13 mouse cellular contexts compared by ENCODE assay signal in genomic region chr8:91818784-91819183, GRCm38 (mm10). TPM values are rescaled to one million over a fixed set of nuclear protein-coding genes. Genes with fewer than 3 reads are reported as not detected.
A peak's percentile ranks its signal among the peaks of the same experiment; 100 is the strongest.
DNase-seq lines count a peak whose midpoint lies in the region; ATAC-seq and TF ChIP-seq lines count a peak whose summit lies in the region.
"Had no signal": no experiment of that assay in that cellular context is flagged by ENCODE, and none has a peak within 500 bp of the region (broad histone marks: within the 10 kb centered on the region; RNA-seq: fewer than 3 reads in every experiment).

No protein-coding gene starts in this region.

- 7% methylated on average over 3 of the region's 3 CpGs for WGBS in liver, embryonic 12.5 days (ENCODE audit: insufficient replicate concordance)
- WGBS in liver, postnatal 0 days (ENCODE audit: insufficient replicate concordance) = 29% methylated on average over 3 of the region's 3 CpGs

- no peaks in the 10 kb centered on the region for H3K36me3 ChIP-seq in liver, embryonic 12.5 days
- H3K36me3 ChIP-seq in liver, postnatal 0 days (replicated peaks; ENCODE audit: insufficient read depth, low read length) = no peaks in the 10 kb centered on the region
- H3K36me3 ChIP-seq: heart, embryonic 13.5 days; hindbrain, embryonic 13.5 days; liver, embryonic 13.5 days; midbrain, embryonic 12.5 days had no signal

- no peak for TF ChIP-seq CTCF in liver, postnatal 0 days (IDR thresholded peaks at IDR 0.05; ENCODE audit: low read depth)

- H3K27me3 ChIP-seq in liver, embryonic 12.5 days (replicated peaks) = peaks cover 33% of the 10 kb centered on the region; the same call in 1 of the 2 replicates
- peaks cover 4% of the 10 kb centered on the region; the same call in 1 of the 2 replicates for H3K27me3 ChIP-seq in liver, postnatal 0 days (ENCODE audit: insufficient read depth, low read length)

- 0 out of 2 replicates have a peak, but pooled peaks have one; percentile 10 for ATAC-seq in liver, embryonic 12.5 days
- ATAC-seq in liver, postnatal 0 days = no peak
- ATAC-seq in erythroblast, adult 5-6 weeks (replicated peaks; ENCODE audit: low FRiP score, poor library complexity, severe bottlenecking) = no peak

- H3K9ac ChIP-seq in liver, embryonic 12.5 days = no peak overlapping the region
- H3K9ac ChIP-seq in liver, postnatal 0 days (replicated peaks) = no peak overlapping the region
- H3K9ac ChIP-seq: heart, embryonic 13.5 days; hindbrain, embryonic 13.5 days; liver, embryonic 13.5 days; midbrain, embryonic 12.5 days had no signal

- H3K27ac ChIP-seq in liver, embryonic 12.5 days = no peak overlapping the region
- H3K27ac ChIP-seq in liver, postnatal 0 days (ENCODE audit: low read depth) = no peak overlapping the region
- H3K27ac ChIP-seq: hindbrain, embryonic 13.5 days; liver, embryonic 13.5 days; midbrain, embryonic 12.5 days had no signal

- H3K4me3 ChIP-seq in liver, embryonic 12.5 days = no peak overlapping the region
- no peak overlapping the region for H3K4me3 ChIP-seq in liver, postnatal 0 days (ENCODE audit: low read depth, low read length)
- H3K4me3 ChIP-seq: heart, embryonic 13.5 days; hindbrain, embryonic 13.5 days; liver, embryonic 13.5 days; midbrain, embryonic 12.5 days had no signal

- H3K4me2 ChIP-seq in liver, embryonic 12.5 days = no peak overlapping the region
- H3K4me2 ChIP-seq in liver, postnatal 0 days (ENCODE audit: low read depth, low read length) = no peak overlapping the region
- H3K4me2 ChIP-seq: heart, embryonic 13.5 days; hindbrain, embryonic 13.5 days; liver, embryonic 13.5 days; midbrain, embryonic 12.5 days had no signal

- no peak for TF ChIP-seq EP300 in liver, postnatal 0 days (IDR thresholded peaks at IDR 0.05; ENCODE audit: low read depth)

- peaks cover 3% of the 10 kb centered on the region; the same call in 1 of the 2 replicates for H3K4me1 ChIP-seq in liver, embryonic 12.5 days
- no peaks in the 10 kb centered on the region for H3K4me1 ChIP-seq in liver, postnatal 0 days (ENCODE audit: insufficient read depth)

- H3K9me3 ChIP-seq in liver, embryonic 12.5 days (replicated peaks) = no peaks in the 10 kb centered on the region
- no peaks in the 10 kb centered on the region for H3K9me3 ChIP-seq in liver, postnatal 0 days (ENCODE audit: low read length)
- H3K9me3 ChIP-seq: heart, embryonic 13.5 days; hindbrain, embryonic 13.5 days; liver, embryonic 13.5 days; midbrain, embryonic 12.5 days had no signal

- DNase-seq in liver, postnatal 0 days = no peak
- DNase-seq in adrenal gland, postnatal 10 days = peak; percentile 36
- DNase-seq in embryo, embryonic 9.5 days (ENCODE audit: extremely low spot score) = peak; percentile 80
- DNase-seq in kidney, postnatal 10 days = peak; percentile 86
- DNase-seq in frontal cortex, postnatal 10 days (ENCODE audit: low spot score in 2 of 2) = no peak
- no peak for DNase-seq in frontal cortex, postnatal 25 days (ENCODE audit: low spot score in 2 of 2)
- DNase-seq: liver, embryonic 13.5 days had no signal

RNA-seq across cellular contexts. Expression of gene Irx3, which starts 16.9 kb away (rescaled TPM):
- 0.17 and 0.45 TPM in 2 replicates for polyA plus RNA-seq in liver, embryonic 12.5 days (2016; fragmentation: Nextera tagmentation; extraction: Ambion mirVana)
- not detected in 2 replicates for polyA plus RNA-seq in liver, postnatal 0 days (2015; fragmentation: Nextera tagmentation; extraction: Ambion mirVana)
- 1 to 10 TPM; 5.7 to 6.3 TPM for total RNA-seq in adrenal gland, postnatal 10 days (2021)
- total RNA-seq in erythroblast, adult 5-6 weeks (2015; ENCODE audit: low replicate concordance) = not detected in 2 replicates
- total RNA-seq in erythroblast, adult 5-6 weeks (2017; ENCODE audit: low replicate concordance) = not detected in 2 replicates
- total RNA-seq: common myeloid progenitor, adult 5-6 weeks had no signal

Comparison
In these comparisons a context has a peak if more than half of its experiments do, and no peak if none do; other contexts are left out.
1. DNase-seq: peak in adrenal gland, postnatal 10 days (single experiment), embryo, embryonic 9.5 days (single experiment) and kidney, postnatal 10 days (single experiment); none in liver, postnatal 0 days (single experiment), frontal cortex, postnatal 10 days (0 of 2) and frontal cortex, postnatal 25 days (0 of 2).
2. RNA of gene Irx3, which starts 16.9 kb away (total RNA-seq): 5.7 to 6.3 TPM in adrenal gland, postnatal 10 days; not detected in erythroblast, adult 5-6 weeks; every median in the first group is over 4 times any median in the second.